Mouse (Mus musculus) gastrocnemius, postnatal 14 days (tissue): ENCODE measurements around the gene Slco4a1. TPM values are rescaled to one million over a fixed set of nuclear protein-coding genes. Genes with fewer than 3 reads are reported as not detected.

ENCODE experiments used
- DNase-seq: peaks from one replicate; pipeline ENCODE4 v3.0.0; 2021; ENCODE audit warnings: mixed read lengths
- intact Hi-C: fragments of 180-260 bp; cut with DNase I; formaldehyde crosslinking; loops from one replicate; pipeline ENCODE4 v1.15.1; 2025; ENCODE audit warnings: low total_unique reads
- total RNA-seq, 2 experiments: library from RNA; stranded (reverse); gene quantifications; 2 replicates each; pipeline ENCODE4 v1.2.3; 2021

The Slco4a1 gene
- total RNA-seq, 2 experiments from 2014 or later, result 0.23 to 0.24 TPM

- intact Hi-C loops, result no loop called here
- DNase-seq, result no peak
Measured at GRCm38 (mm10) chr2:180495906-180496305, 39.9 kb downstream of the Slco4a1 start.

GRCm38 (mm10) chr2:180499741-180500140, 43.7 kb downstream of the Slco4a1 start, which contains the start of gene Ntsr1:
Gene Ntsr1, plus strand, starts transcription at chr2:180499976.
- DNase-seq, result no peak
- intact Hi-C loops, result no loop called here

GRCm38 (mm10) chr2:180500726-180501125, 44.7 kb downstream of the Slco4a1 start:
- intact Hi-C loops, result no loop called here
- DNase-seq, result no peak

- intact Hi-C loops, result no loop called here
- no peak for DNase-seq
Measured at GRCm38 (mm10) chr2:180501217-180501967, 45.3 kb downstream of the Slco4a1 start.

DNA sequence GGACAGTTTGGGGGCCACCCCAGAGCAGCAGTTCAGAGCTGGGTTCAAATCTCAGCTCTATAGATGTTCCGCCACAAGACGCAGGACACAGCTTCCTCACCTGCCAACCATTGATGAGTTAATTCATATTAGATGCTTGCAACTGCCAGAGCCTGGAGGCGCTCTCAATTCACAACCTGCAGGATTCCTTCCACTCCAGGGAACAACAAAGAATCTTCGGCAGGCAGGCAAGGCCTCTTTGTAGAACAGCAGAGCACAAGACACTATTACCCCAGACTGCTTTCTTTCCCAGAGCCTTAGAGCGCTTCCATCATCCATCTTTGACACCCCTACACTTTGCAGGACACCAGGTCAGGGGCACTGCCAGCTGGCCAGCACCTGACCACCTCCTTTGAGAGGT, 50.2 kb downstream of the Slco4a1 start:
- DNase-seq, result no peak
- intact Hi-C loops, result no loop called here

DNA sequence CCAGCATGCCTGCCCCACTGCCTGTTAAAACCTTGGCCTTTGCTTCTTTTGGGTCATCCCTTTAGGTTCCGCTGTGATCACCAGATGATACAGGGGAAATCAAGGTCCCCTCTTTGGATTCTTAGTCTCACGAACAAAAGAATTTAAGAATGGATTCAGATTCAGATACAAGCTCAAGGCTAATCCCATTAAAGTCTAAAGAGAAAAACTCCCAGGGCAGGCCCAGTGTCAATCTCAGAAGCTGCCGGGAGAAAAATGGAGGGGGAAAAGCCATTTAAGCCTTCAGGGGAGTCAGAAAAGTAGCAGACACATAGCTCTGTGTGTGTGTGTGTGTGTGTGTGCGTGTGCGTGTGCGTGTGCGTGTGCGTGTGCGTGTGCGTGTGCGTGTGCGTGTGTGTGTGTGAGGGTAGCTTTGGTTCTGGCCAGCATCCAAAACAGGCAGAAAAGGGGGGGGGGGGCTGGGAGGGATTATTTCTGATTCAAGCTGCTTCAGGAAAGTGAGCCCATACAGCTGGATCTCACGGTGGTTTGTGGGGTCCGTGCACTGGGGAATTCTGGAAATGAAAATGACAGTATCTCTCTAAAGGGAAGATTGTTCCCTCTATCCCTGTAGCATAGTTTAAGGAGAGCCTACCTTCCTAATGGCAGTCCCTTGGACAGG, 52.5 kb downstream of the Slco4a1 start:
- intact Hi-C loops, result no loop called here
- DNase-seq, result no peak

DNA sequence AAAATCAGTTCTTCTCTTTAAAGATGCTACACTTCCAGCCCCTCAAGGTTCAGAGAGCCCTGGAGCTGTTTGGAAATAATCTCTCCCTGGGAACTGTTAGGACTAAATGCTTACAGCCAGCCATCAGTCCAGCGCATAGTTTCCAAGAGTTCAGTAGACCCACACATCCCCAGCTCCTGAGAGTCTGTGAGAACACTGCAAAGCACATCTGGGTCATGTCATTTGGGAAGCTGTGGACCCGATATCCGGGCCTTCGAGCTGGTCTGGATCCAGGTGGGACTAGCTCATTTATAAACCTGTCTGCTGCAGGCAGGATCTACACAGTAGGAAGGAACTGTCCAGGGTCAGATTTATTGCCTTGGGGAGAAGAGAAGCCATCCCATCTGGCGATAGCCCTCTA, 54.8 kb downstream of the Slco4a1 start:
- no peak for DNase-seq

GRCm38 (mm10) chr2:180511875-180512661, 56.0 kb downstream of the Slco4a1 start:
- peak; percentile 20 for DNase-seq
- intact Hi-C loops, result no loop called here

More for the DNA sequence above, 54.8 kb downstream of the Slco4a1 start:
- intact Hi-C loops, result no loop called here

GRCm38 (mm10) chr2:180513019-180513418, 57.0 kb downstream of the Slco4a1 start:
- intact Hi-C loops, result no loop called here
- no peak for DNase-seq

DNA sequence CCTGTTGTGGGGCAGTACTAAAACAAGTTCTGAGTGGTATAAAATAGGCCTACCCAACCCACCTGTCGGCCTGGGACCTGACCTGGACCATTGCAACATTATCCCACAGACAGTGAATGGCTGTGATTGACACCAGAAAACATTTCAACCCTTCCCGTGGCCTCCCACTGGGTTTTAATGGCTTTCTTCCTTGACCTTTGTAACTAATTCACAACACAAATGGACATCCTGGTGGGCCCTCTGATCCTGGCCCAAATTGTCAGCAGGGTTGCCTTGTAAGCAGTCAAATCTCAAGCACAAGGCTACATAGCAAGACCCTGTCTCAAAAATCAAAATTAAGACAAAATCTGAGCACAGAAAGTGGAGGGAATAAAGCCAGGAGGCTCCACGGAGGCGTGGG, 57.8 kb downstream of the Slco4a1 start:
- intact Hi-C loops, result no loop called here

GRCm38 (mm10) chr2:180521437-180522221, 65.6 kb downstream of the Slco4a1 start:
- intact Hi-C loops, result no loop called here
- DNase-seq, result no peak

More for the DNA sequence above, 57.8 kb downstream of the Slco4a1 start:
- no peak for DNase-seq

- intact Hi-C loops, result no loop called here
- no peak for DNase-seq
Measured at GRCm38 (mm10) chr2:180522825-180523224, 66.8 kb downstream of the Slco4a1 start.

Other genes starting within 250 kb of the Slco4a1 start
- 10 to 100 TPM; 17.9 to 18.0 TPM for gene Lama5, start 230.4 kb upstream of the Slco4a1 start, total RNA-seq
- 100 to 1,000 TPM; 456 to 506 TPM for gene Rps21, start 198.9 kb upstream of the Slco4a1 start, total RNA-seq
- gene Cables2, start 182.7 kb upstream of the Slco4a1 start, total RNA-seq, result 1 to 10 TPM; 6.8 to 9.2 TPM
- not detected for gene Rbbp8nl, start 166.4 kb upstream of the Slco4a1 start, total RNA-seq
- gene Gata5, start 121.5 kb upstream of the Slco4a1 start, total RNA-seq, result not detected
- not detected for gene Ntsr1, start 43.7 kb downstream of the Slco4a1 start, total RNA-seq
- gene Mrgbp, start 125.1 kb downstream of the Slco4a1 start, total RNA-seq, result 1 to 10 TPM; 4.7 to 5.3 TPM
- 10 to 100 TPM; 22.5 to 25.2 TPM for gene Ogfr, start 133.0 kb downstream of the Slco4a1 start, total RNA-seq
- under 1 TPM; 0.29 to 0.97 TPM for gene Col9a3, start 141.5 kb downstream of the Slco4a1 start, total RNA-seq
- gene Tcfl5, start 186.5 kb downstream of the Slco4a1 start, total RNA-seq, result under 1 TPM; 0.21 to 0.22 TPM